Mouse (Mus musculus): ENCODE measurements around the gene AU022252. TPM values are rescaled to one million over a fixed set of nuclear protein-coding genes. Genes with fewer than 3 reads are reported as not detected.

AU022252 gene
- polyA plus RNA-seq, 1 experiment from 2014 or later, result 28.0 TPM

- Histone ChIP-seq H3K27me3 (no peaks in the 10 kb centered on the region), H3K4me3 (no peak within 1 kb of the TSS), H3K4me2 (peak within 1 kb of the TSS; percentile 22; the same call in 1 of the 2 replicates), H3K9ac (no peak within 1 kb of the TSS; the same call in 1 of the 2 replicates), H3K36me3 (ENCODE audit: poor library complexity, severe bottlenecking) (no peaks in the 10 kb centered on the region), H3K9me3 (replicated peaks) (no peaks in the 10 kb centered on the region), H3K4me1 (peaks cover 22% of the 10 kb centered on the region), H3K27ac (peak within 1 kb of the TSS; percentile 64)
- WGBS, result 76% methylated on average over 12 of the region's 12 CpGs
- no peak for ATAC-seq
Measured at GRCm38 (mm10) chr4:119255351-119255750, 22.8 kb upstream of the AU022252 start, which contains the start of gene Cldn19. Cldn19 (plus strand) TSS chr4:119255414.

DNA sequence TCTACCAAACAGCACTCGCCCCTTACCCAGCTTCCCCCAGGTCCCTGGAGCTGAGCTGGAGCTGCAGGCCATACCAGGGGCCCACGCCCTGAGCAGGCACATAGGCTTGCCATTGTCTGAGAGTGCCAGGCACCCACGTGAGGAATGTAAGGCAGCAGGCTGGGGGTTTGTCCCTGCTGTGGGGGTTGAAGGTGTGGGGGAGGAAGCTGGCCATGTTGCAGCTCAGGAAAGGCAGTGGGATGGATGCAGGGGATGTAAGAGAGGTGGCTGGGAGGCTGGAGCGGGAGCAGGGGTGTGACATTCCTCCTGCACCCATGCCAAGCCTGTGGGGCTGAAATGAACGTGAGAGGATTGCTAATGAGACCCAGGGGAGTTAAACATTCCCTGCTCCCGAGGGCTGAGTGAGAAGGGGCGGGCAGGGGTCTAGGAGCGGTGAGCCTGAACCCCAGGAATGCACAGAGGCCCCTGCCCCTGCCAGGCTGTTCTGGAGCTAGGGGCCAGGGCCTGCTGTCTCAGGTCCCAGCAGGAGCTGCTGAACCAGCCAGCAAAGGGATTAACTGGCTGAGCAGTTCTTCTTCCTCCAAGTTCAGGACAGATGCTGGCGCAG is 21.6 kb upstream of the AU022252 start:
- H3K36me3 ChIP-seq (ENCODE audit: poor library complexity, severe bottlenecking), result no peaks in the 10 kb centered on the region
- ATAC-seq, result peak; percentile 83
- H3K9ac ChIP-seq, result no peak overlapping the region; the same call in 1 of the 2 replicates
- H3K9me3 ChIP-seq (replicated peaks), result no peaks in the 10 kb centered on the region
- peak overlapping the region; percentile 64 for H3K27ac ChIP-seq
- no peaks in the 10 kb centered on the region for H3K27me3 ChIP-seq
- peaks cover 22% of the 10 kb centered on the region for H3K4me1 ChIP-seq
- WGBS, result 17% methylated on average over 9 of the region's 9 CpGs
- peak overlapping the region; percentile 22; the same call in 1 of the 2 replicates for H3K4me2 ChIP-seq
- H3K4me3 ChIP-seq, result no peak overlapping the region

DNA sequence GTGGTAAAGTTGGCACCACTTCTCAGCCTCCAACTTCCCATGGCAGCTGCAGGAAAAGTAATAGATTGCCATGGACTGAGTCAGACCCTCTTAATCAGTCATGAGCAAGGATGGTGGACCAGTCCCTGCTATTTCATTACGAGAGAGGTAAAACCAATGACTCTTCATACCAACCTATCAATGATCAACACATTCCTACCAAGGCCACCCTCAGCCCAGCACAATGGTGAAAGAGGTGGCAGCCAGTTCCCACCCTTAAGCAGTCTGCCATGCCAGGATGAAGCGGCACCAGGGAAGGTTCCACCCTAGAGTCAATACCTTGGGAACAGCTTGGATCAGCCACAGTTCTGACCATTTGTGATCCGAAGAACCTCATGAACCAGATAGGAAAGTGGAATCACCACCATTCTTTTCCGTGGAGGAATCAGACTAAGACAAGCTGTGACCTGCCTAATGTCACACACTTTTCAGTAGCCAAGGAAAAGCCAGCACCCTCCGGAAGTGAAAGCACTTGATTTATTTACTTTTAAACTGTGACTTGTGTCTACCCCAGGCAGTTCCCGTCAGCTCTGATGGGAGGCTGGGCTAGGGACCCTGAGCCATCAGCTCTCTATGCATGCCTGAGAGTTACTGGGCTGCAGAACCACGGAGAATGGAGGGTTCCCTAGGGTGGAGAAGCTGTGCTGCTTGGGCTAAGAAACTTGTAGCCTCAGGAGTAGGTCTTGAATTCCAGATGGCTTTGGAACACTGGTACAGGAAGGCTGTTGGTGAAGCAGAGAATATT is 19.7 kb upstream of the AU022252 start:
- ATAC-seq, result no peak
- Histone ChIP-seq H3K4me3 (no peak overlapping the region), H3K9ac (no peak overlapping the region), H3K4me2 (no peak overlapping the region), H3K27ac (no peak overlapping the region), H3K36me3 (ENCODE audit: poor library complexity, severe bottlenecking) (peaks cover 9% of the 10 kb centered on the region), H3K27me3 (no peaks in the 10 kb centered on the region), H3K4me1 (peaks cover 35% of the 10 kb centered on the region), H3K9me3 (replicated peaks) (no peaks in the 10 kb centered on the region)
- WGBS, result 83% methylated on average over 7 of the region's 7 CpGs

DNA sequence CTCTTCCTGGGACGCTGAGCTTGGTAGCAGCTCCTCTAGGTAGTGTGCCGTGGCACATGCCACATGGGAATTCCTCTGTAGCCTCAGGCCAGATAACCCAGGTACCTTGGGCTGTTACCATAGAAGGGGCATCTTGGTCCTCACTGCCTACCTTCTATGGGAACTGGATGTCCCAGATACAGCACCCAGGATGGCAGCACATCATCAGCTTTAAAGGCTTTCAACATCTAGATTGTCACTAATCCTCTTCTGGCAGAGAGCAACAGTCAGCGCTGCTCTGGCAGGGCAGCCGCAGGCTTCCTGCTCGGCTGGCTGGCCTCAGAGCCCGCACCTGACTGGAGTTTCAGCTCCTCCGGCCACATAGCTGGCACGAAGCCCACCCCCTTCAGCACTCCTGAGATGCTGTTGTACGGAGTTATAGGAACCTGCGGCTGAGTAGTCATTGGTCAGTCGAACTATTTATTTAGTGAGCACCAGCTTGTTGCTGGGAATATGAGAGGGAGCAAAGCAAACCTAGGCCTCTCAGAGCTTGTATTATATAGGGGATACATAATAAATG is 16.0 kb upstream of the AU022252 start:
- 0 out of 2 replicates have a peak overlapping the region, but pooled peaks have one; percentile 30 for H3K9ac ChIP-seq
- 75% methylated on average over 11 of the region's 11 CpGs for WGBS
- H3K27me3 ChIP-seq, result no peaks in the 10 kb centered on the region
- no peak overlapping the region; the same call in 1 of the 2 replicates for H3K27ac ChIP-seq
- no peak overlapping the region for H3K4me2 ChIP-seq
- H3K9me3 ChIP-seq (replicated peaks), result no peaks in the 10 kb centered on the region
- no peak overlapping the region for H3K4me3 ChIP-seq
- H3K36me3 ChIP-seq (ENCODE audit: poor library complexity, severe bottlenecking), result peaks cover 35% of the 10 kb centered on the region
- ATAC-seq, result no peak
- peaks cover 29% of the 10 kb centered on the region for H3K4me1 ChIP-seq

- WGBS, result 25% methylated on average over 13 of the region's 13 CpGs
- Histone ChIP-seq H3K36me3 (ENCODE audit: poor library complexity, severe bottlenecking) (peaks cover 38% of the 10 kb centered on the region), H3K4me3 (no peak overlapping the region), H3K27ac (peak overlapping the region; percentile 65), H3K9ac (peak overlapping the region; percentile 30; the same call in 1 of the 2 replicates), H3K4me2 (peak overlapping the region; percentile 3; the same call in 1 of the 2 replicates), H3K9me3 (replicated peaks) (no peaks in the 10 kb centered on the region), H3K4me1 (peaks cover 27% of the 10 kb centered on the region), H3K27me3 (no peaks in the 10 kb centered on the region)
- ATAC-seq, result peak; percentile 84
Measured at GRCm38 (mm10) chr4:119247462-119248235, 15.1 kb upstream of the AU022252 start.

GRCm38 (mm10) chr4:119246688-119247225 is 14.2 kb upstream of the AU022252 start:
- no peak for ATAC-seq
- no peaks in the 10 kb centered on the region for H3K27me3 ChIP-seq
- no peaks in the 10 kb centered on the region for H3K9me3 ChIP-seq (replicated peaks)
- no peak overlapping the region for H3K4me2 ChIP-seq
- WGBS, result 79% methylated on average over 14 of the region's 14 CpGs
- peaks cover 27% of the 10 kb centered on the region for H3K4me1 ChIP-seq
- H3K36me3 ChIP-seq (ENCODE audit: poor library complexity, severe bottlenecking), result peaks cover 47% of the 10 kb centered on the region
- peak overlapping the region; percentile 35; the same call in 1 of the 2 replicates for H3K27ac ChIP-seq
- H3K4me3 ChIP-seq, result no peak overlapping the region
- no peak overlapping the region for H3K9ac ChIP-seq

DNA sequence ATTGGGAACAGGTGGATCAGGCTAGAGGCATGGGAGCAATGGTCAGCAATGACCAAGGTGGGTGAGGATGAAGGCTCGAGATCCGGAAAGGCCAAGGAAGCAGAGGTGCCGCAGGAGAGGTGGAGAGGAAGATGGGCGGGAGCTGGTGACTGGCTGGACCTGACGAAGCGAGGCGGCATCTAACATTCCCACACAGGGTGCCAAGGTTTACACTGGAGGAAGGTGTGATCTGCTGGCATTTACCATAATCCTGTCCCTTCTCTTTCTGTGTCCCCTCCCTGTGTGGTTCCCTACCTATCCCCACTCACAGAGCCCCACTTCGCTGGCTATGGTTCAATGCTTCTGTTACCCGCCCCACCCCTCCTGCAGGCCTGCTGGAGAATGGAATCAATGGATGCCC is 13.4 kb upstream of the AU022252 start:
- ATAC-seq, result no peak
- H3K4me1 ChIP-seq, result peaks cover 27% of the 10 kb centered on the region
- H3K27ac ChIP-seq, result 0 out of 2 replicates have a peak overlapping the region, but pooled peaks have one; percentile 8
- peaks cover 55% of the 10 kb centered on the region for H3K36me3 ChIP-seq (ENCODE audit: poor library complexity, severe bottlenecking)
- no peaks in the 10 kb centered on the region for H3K9me3 ChIP-seq (replicated peaks)
- H3K27me3 ChIP-seq, result no peaks in the 10 kb centered on the region
- H3K9ac ChIP-seq, result no peak overlapping the region
- H3K4me3 ChIP-seq, result no peak overlapping the region
- WGBS, result 85% methylated on average over 9 of the region's 9 CpGs
- no peak overlapping the region for H3K4me2 ChIP-seq

DNA sequence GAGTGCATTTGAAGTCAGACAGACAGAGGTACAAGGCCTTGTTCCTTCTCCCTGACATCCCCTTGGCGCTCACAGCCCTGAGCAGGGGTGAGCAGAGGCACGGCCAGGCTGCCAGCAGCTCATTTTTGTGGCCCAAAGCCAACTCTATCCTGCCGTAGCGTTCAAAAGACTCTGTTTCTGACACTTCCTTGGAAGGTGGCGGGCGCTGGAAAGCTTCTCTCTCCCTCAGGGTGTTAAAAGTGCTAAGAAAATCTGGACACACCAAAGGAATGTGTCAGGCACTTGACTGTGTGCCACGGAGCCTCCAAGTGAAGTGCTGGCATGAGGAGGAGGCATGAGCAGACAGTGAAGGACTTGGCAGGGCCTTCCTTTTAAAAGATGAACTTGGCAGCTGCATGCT is 13.0 kb upstream of the AU022252 start:
- Histone ChIP-seq H3K4me2 (no peak overlapping the region), H3K9ac (no peak overlapping the region), H3K9me3 (replicated peaks) (no peaks in the 10 kb centered on the region), H3K27ac (peak overlapping the region; percentile 8; the same call in 1 of the 2 replicates), H3K27me3 (no peaks in the 10 kb centered on the region), H3K4me1 (peaks cover 27% of the 10 kb centered on the region), H3K4me3 (no peak overlapping the region), H3K36me3 (ENCODE audit: poor library complexity, severe bottlenecking) (peaks cover 57% of the 10 kb centered on the region)
- WGBS, result 57% methylated on average over 7 of the region's 7 CpGs
- no peak for ATAC-seq

- Histone ChIP-seq H3K4me1 (peaks cover 28% of the 10 kb centered on the region), H3K36me3 (ENCODE audit: poor library complexity, severe bottlenecking) (peaks cover 57% of the 10 kb centered on the region), H3K27me3 (no peaks in the 10 kb centered on the region), H3K4me3 (no peak overlapping the region), H3K4me2 (no peak overlapping the region), H3K27ac (no peak overlapping the region), H3K9ac (no peak overlapping the region), H3K9me3 (replicated peaks) (no peaks in the 10 kb centered on the region)
- no peak for ATAC-seq
- 84% methylated on average over 22 of the region's 22 CpGs for WGBS
Measured at GRCm38 (mm10) chr4:119244468-119245240, 12.1 kb upstream of the AU022252 start.

GRCm38 (mm10) chr4:119242571-119242970 is 10.1 kb upstream of the AU022252 start:
- Histone ChIP-seq H3K9me3 (replicated peaks) (no peaks in the 10 kb centered on the region), H3K4me2 (no peak overlapping the region), H3K27ac (no peak overlapping the region; the same call in 1 of the 2 replicates), H3K4me1 (peaks cover 28% of the 10 kb centered on the region), H3K9ac (peak overlapping the region; percentile 37; the same call in 1 of the 2 replicates), H3K27me3 (no peaks in the 10 kb centered on the region), H3K4me3 (no peak overlapping the region), H3K36me3 (ENCODE audit: poor library complexity, severe bottlenecking) (peaks cover 48% of the 10 kb centered on the region)
- 91% methylated on average over 12 of the region's 12 CpGs for WGBS
- no peak for ATAC-seq

GRCm38 (mm10) chr4:119241664-119242063 is 9.2 kb upstream of the AU022252 start:
- Histone ChIP-seq H3K9ac (no peak overlapping the region; the same call in 1 of the 2 replicates), H3K4me1 (peaks cover 19% of the 10 kb centered on the region), H3K36me3 (ENCODE audit: poor library complexity, severe bottlenecking) (peaks cover 52% of the 10 kb centered on the region), H3K27me3 (no peaks in the 10 kb centered on the region), H3K27ac (no peak overlapping the region), H3K4me3 (no peak overlapping the region), H3K4me2 (no peak overlapping the region), H3K9me3 (replicated peaks) (no peaks in the 10 kb centered on the region)
- 0 out of 2 replicates have a peak, but pooled peaks have one; percentile 2 for ATAC-seq
- 87% methylated on average over 14 of the region's 14 CpGs for WGBS
